8 mouse cellular contexts compared by ENCODE assay signal in genomic region chr11:75537491-75538183, GRCm38 (mm10). TPM values are rescaled to one million over a fixed set of nuclear protein-coding genes. Genes with fewer than 3 reads are reported as not detected.
DNase-seq lines count a peak whose midpoint lies in the region; ATAC-seq and TF ChIP-seq lines count a peak whose summit lies in the region.

No protein-coding gene starts in this region.

- H3K27ac ChIP-seq in intestine, embryonic 14.5 days (ENCODE audit: low read depth), result peak overlapping the region; percentile 59; the same call in 1 of the 2 replicates

- H3K4me2 ChIP-seq in intestine, embryonic 14.5 days (ENCODE audit: low read length), result no peak overlapping the region
- H3K4me2 ChIP-seq in myocyte (ENCODE audit: low read depth), result peak overlapping the region; percentile 3

- peak; percentile 50 for DNase-seq in lung, postnatal 10 days
- DNase-seq in lung, postnatal 36 days, result no peak
- peak; percentile 41 for DNase-seq in embryo, embryonic 11 days
- no peak for DNase-seq in intestine, embryonic 14.5 days (ENCODE audit: low spot score)
- no peak for DNase-seq in adrenal gland, adult 2 months
- DNase-seq in right cerebral cortex, postnatal 14 days, result no peak

- no peaks in the 10 kb centered on the region for H3K36me3 ChIP-seq in intestine, embryonic 14.5 days (ENCODE audit: control insufficient read depth, insufficient read depth, low read length)
- H3K36me3 ChIP-seq in myocyte (ENCODE audit: control insufficient read depth, insufficient read depth), result no peaks in the 10 kb centered on the region

- H3K4me1 ChIP-seq in intestine, embryonic 14.5 days (replicated peaks; ENCODE audit: control insufficient read depth, insufficient read depth, low read length), result peaks cover 12% of the 10 kb centered on the region; the same call in 1 of the 2 replicates

- ATAC-seq in intestine, embryonic 14.5 days (replicated peaks; ENCODE audit: low FRiP score, low TSS enrichment, low read depth), result no peak
- ATAC-seq in granulocyte monocyte progenitor cell, adult 5-6 weeks (replicated peaks; ENCODE audit: poor library complexity, severe bottlenecking), result no peak

- H3K4me3 ChIP-seq in intestine, embryonic 14.5 days (ENCODE audit: low read depth, low read length), result no peak overlapping the region
- no peak overlapping the region for H3K4me3 ChIP-seq in myocyte

- 48% methylated on average over 11 of the region's 11 CpGs for WGBS in intestine, embryonic 14.5 days

- no peak for TF ChIP-seq POLR2A in myocyte (IDR thresholded peaks at IDR 0.05; ENCODE audit: insufficient read length, low read depth)

- no peak overlapping the region; the same call in 1 of the 2 replicates for H3K9ac ChIP-seq in intestine, embryonic 14.5 days (ENCODE audit: low read length)

- no peaks in the 10 kb centered on the region for H3K9me3 ChIP-seq in intestine, embryonic 14.5 days (ENCODE audit: control insufficient read depth, low read length)

- H3K27me3 ChIP-seq in intestine, embryonic 14.5 days (replicated peaks; ENCODE audit: control insufficient read depth, insufficient read depth, low read length), result no peaks in the 10 kb centered on the region
- no peaks in the 10 kb centered on the region for H3K27me3 ChIP-seq in myocyte (ENCODE audit: control insufficient read depth, insufficient read depth, insufficient read length)

- H3K79me2 ChIP-seq in myocyte (ENCODE audit: control insufficient read depth, insufficient read depth), result no peaks in the 10 kb centered on the region

- no peak overlapping the region for H3ac ChIP-seq in myocyte (ENCODE audit: control insufficient read depth, insufficient read length)

TF ChIP-seq in myocyte, 11 proteins besides CTCF, POLR2A, EP300 and RAD21:
- TF ChIP-seq MYOG (IDR thresholded peaks at IDR 0.05; ENCODE audit: control insufficient read depth in 1 of 3, insufficient read depth in 1 of 3, insufficient read length in 2 of 3, low read depth in 2 of 3), result peak in 2 of 3 experiments; percentile 8 to 14
- no peak for TF ChIP-seq E2F4 (IDR thresholded peaks at IDR 0.05; ENCODE audit: insufficient read depth)
- no peak for TF ChIP-seq TCF12 (IDR thresholded peaks at IDR 0.05; ENCODE audit: insufficient read depth, poor library complexity, severe bottlenecking)
- TF ChIP-seq MYOD1 (IDR thresholded peaks at IDR 0.05; ENCODE audit: control insufficient read depth in 1 of 3, insufficient read length in 2 of 3, low read depth in 2 of 3), result no peak

RNA-seq across cellular contexts. Expression of gene Slc43a2, which starts 6.1 kb away (rescaled TPM):
- polyA plus RNA-seq in intestine, embryonic 14.5 days (2014; fragmentation: Nextera tagmentation; extraction: Ambion mirVana), result 3.5 and 4.8 TPM in 2 replicates
- 15.9 TPM for polyA plus RNA-seq in myocyte (2012; fragmentation: generic; extraction: Trizol)
- total RNA-seq in adrenal gland, adult 2 months (2021), result 10 to 100 TPM; 21.2 to 38.3 TPM
- polyA plus RNA-seq in adrenal gland, adult 2 months (2012; rRNA removed), result 28.2 and 28.7 TPM in 2 replicates
- 12.7 and 20.1 TPM in 2 replicates for total RNA-seq in granulocyte monocyte progenitor cell, adult 5-6 weeks (2014; fragmentation: Nextera tagmentation)
- 6.2 and 7.3 TPM in 2 replicates for total RNA-seq in granulocyte monocyte progenitor cell, adult 5-6 weeks (2017)

RNA-seq across cellular contexts. Expression of gene Scarf1, which starts 24.3 kb away (rescaled TPM):
- polyA plus RNA-seq in intestine, embryonic 14.5 days (2014; fragmentation: Nextera tagmentation; extraction: Ambion mirVana), result 5.4 and 6.0 TPM in 2 replicates
- 0.06 TPM for polyA plus RNA-seq in myocyte (2012; fragmentation: generic; extraction: Trizol)
- 1 to 10 TPM; 7.5 to 7.8 TPM for total RNA-seq in adrenal gland, adult 2 months (2021)
- 27.4 and 33.5 TPM in 2 replicates for polyA plus RNA-seq in adrenal gland, adult 2 months (2012; rRNA removed)
- 2.0 and 3.8 TPM in 2 replicates for total RNA-seq in granulocyte monocyte progenitor cell, adult 5-6 weeks (2014; fragmentation: Nextera tagmentation)
- total RNA-seq in granulocyte monocyte progenitor cell, adult 5-6 weeks (2017), result 2.3 and 3.4 TPM in 2 replicates

RNA-seq across cellular contexts. Expression of gene Rilp, which starts 27.7 kb away (rescaled TPM):
- polyA plus RNA-seq in intestine, embryonic 14.5 days (2014; fragmentation: Nextera tagmentation; extraction: Ambion mirVana), result 0.43 and 0.65 TPM in 2 replicates
- polyA plus RNA-seq in myocyte (2012; fragmentation: generic; extraction: Trizol), result 4.6 TPM
- total RNA-seq in adrenal gland, adult 2 months (2021), result 10 to 100 TPM; 12.1 to 13.2 TPM
- 8.8 and 10.0 TPM in 2 replicates for polyA plus RNA-seq in adrenal gland, adult 2 months (2012; rRNA removed)
- 0.17 TPM in 1 of 2 replicates, not detected in the other for total RNA-seq in granulocyte monocyte progenitor cell, adult 5-6 weeks (2014; fragmentation: Nextera tagmentation)
- total RNA-seq in granulocyte monocyte progenitor cell, adult 5-6 weeks (2017), result 0.22 TPM in 1 of 2 replicates, not detected in the other

RNA-seq across cellular contexts. Expression of gene Pitpna, which starts 50.3 kb away (rescaled TPM):
- polyA plus RNA-seq in intestine, embryonic 14.5 days (2014; fragmentation: Nextera tagmentation; extraction: Ambion mirVana), result 76.2 and 82.1 TPM in 2 replicates
- 125 TPM for polyA plus RNA-seq in myocyte (2012; fragmentation: generic; extraction: Trizol)
- total RNA-seq in adrenal gland, adult 2 months (2021), result 100 to 1,000 TPM; 185 to 186 TPM
- 42.6 and 97.6 TPM in 2 replicates for polyA plus RNA-seq in adrenal gland, adult 2 months (2012; rRNA removed)
- total RNA-seq in granulocyte monocyte progenitor cell, adult 5-6 weeks (2014; fragmentation: Nextera tagmentation), result 141 and 143 TPM in 2 replicates
- total RNA-seq in granulocyte monocyte progenitor cell, adult 5-6 weeks (2017), result 58.0 and 74.5 TPM in 2 replicates

RNA-seq across cellular contexts. Expression of gene Prpf8, which starts 51.0 kb away (rescaled TPM):
- 86.9 and 88.7 TPM in 2 replicates for polyA plus RNA-seq in intestine, embryonic 14.5 days (2014; fragmentation: Nextera tagmentation; extraction: Ambion mirVana)
- polyA plus RNA-seq in myocyte (2012; fragmentation: generic; extraction: Trizol), result 93.0 TPM
- 100 to 1,000 TPM; 132 to 162 TPM for total RNA-seq in adrenal gland, adult 2 months (2021)
- 43.2 and 58.6 TPM in 2 replicates for polyA plus RNA-seq in adrenal gland, adult 2 months (2012; rRNA removed)
- 154 and 174 TPM in 2 replicates for total RNA-seq in granulocyte monocyte progenitor cell, adult 5-6 weeks (2014; fragmentation: Nextera tagmentation)
- 115 and 127 TPM in 2 replicates for total RNA-seq in granulocyte monocyte progenitor cell, adult 5-6 weeks (2017)

Comparison
In these comparisons a context has a peak if more than half of its experiments do, and no peak if none do; other contexts are left out.
1. DNase-seq: peak in lung, postnatal 10 days (single experiment) and embryo, embryonic 11 days (single experiment); none in lung, postnatal 36 days (single experiment), intestine, embryonic 14.5 days (single experiment), adrenal gland, adult 2 months (single experiment) and right cerebral cortex, postnatal 14 days (single experiment).